Mouse (Mus musculus): ENCODE measurements around the gene Cc2d2b. TPM values are rescaled to one million over a fixed set of nuclear protein-coding genes. Genes with fewer than 3 reads are reported as not detected.

The Cc2d2b gene
- total and polyA plus RNA-seq, 2 experiments: 0.09 TPM; not detected in 1

DNA sequence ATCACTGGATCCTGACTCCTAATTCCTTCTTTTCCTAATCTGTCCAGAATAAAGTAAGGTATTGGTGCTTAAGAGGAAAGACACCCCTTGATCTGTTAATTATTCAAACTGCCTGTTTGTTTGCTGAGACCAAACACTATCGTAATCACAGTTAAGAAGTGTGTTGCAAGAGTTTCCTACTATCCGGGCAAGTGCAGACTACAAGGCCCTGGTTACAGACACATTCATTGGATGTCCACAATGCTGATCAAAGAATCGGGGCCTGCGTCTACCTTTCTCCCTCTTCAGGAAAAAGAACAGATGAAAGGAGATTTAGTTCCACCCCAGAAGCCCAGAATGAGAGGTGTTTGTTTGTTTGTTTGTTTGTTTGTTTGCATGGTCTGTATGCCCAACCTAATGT lies 20.3 kb upstream of the Cc2d2b start:
- WGBS: 29% methylated on average over 4 of the region's 4 CpGs
- no peak overlapping the region for H3K4me3 ChIP-seq (ENCODE audit: insufficient read depth, low read depth, low read length)
- no peaks in the 10 kb centered on the region for H3K36me3 ChIP-seq (ENCODE audit: control insufficient read depth, insufficient read depth, low read length)
- H3K4me1 ChIP-seq (ENCODE audit: control insufficient read depth, insufficient read depth, low read length): no peaks in the 10 kb centered on the region
- H3K27ac ChIP-seq (replicated peaks; ENCODE audit: insufficient read depth, low read depth, low read length): no peak overlapping the region
- no peaks in the 10 kb centered on the region for H3K79me2 ChIP-seq (ENCODE audit: control insufficient read depth, insufficient read depth, low read length)
- no peak for TF ChIP-seq POLR2A (IDR thresholded peaks at IDR 0.05; ENCODE audit: extremely low read depth, insufficient read depth, low read length)
- DNase-seq (ENCODE audit: extremely low read depth, low read depth, low spot score): no peak
- no peaks in the 10 kb centered on the region for H3K27me3 ChIP-seq (ENCODE audit: control insufficient read depth, insufficient read depth, low read length)
- H3K9ac ChIP-seq (ENCODE audit: low read depth, low read length): no peak overlapping the region

DNA sequence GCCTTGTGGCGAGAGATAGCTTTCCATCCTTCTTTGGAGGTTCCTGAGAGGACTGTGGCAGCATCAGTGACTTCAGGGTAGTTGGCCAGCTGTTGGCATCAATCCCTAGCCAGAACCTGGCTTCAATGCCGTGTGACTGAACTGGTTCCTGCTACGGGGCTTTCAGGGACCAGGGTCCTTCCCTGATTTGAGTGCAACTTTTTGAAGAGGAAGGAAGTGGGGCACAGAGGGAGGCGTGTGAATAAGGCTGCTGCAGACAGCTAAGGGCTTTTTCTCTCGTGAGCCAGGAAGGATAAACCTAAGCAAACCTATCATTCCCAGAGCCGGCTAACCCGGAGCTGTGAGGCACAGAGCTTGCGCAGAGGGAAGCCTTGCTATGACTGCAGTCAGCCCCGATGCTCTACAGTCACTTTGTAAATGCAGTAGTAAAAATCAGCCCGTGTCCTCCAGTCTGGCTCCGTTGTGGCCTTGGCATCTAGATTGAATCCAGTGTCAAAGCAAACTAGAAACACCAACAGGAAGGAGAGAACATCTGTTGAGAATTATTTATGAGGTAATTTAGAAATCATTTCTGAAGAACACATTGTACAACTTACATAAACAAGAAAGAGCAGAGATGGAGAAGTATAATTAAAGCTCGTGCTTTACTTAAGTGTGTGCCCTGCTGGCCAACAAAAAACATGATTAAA lies 19.7 kb upstream of the Cc2d2b start:
- H3K9ac ChIP-seq (ENCODE audit: low read depth, low read length): no peak overlapping the region
- no peaks in the 10 kb centered on the region for H3K36me3 ChIP-seq (ENCODE audit: control insufficient read depth, insufficient read depth, low read length)
- no peaks in the 10 kb centered on the region for H3K27me3 ChIP-seq (ENCODE audit: control insufficient read depth, insufficient read depth, low read length)
- no peak overlapping the region for H3K27ac ChIP-seq (replicated peaks; ENCODE audit: insufficient read depth, low read depth, low read length)
- TF ChIP-seq CTCF (IDR thresholded peaks at IDR 0.05; ENCODE audit: low read depth, low read length): no peak
- TF ChIP-seq POLR2A (IDR thresholded peaks at IDR 0.05; ENCODE audit: extremely low read depth, insufficient read depth, low read length): no peak
- H3K4me1 ChIP-seq (ENCODE audit: control insufficient read depth, insufficient read depth, low read length): no peaks in the 10 kb centered on the region
- WGBS: 67% methylated on average over 12 of the region's 12 CpGs
- no peaks in the 10 kb centered on the region for H3K79me2 ChIP-seq (ENCODE audit: control insufficient read depth, insufficient read depth, low read length)
- no peak overlapping the region for H3K4me3 ChIP-seq (ENCODE audit: insufficient read depth, low read depth, low read length)
- DNase-seq (ENCODE audit: extremely low read depth, low read depth, low spot score): no peak

DNA sequence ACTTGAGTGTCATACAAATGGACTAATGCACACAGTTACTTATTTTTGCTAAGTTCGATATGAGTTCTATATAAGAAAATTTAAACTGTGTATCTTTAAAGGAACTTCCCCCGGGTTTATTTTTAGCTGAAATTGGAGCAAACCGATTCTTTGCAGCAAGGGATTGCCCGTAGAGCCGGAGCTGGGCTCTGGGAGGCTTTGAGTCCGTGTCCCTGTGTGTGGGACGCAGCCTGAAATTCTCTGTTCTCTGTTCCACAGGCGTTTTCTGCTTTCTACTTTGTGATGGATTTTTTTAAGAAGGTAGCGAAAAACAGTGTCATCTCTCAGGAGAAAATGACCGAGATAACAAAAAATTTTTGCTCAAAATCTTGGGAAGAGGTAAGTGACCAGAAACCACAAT lies 15.1 kb upstream of the Cc2d2b start:
- Histone ChIP-seq H3K79me2 (ENCODE audit: control insufficient read depth, insufficient read depth, low read length) (no peaks in the 10 kb centered on the region), H3K9ac (ENCODE audit: low read depth, low read length) (no peak overlapping the region), H3K36me3 (ENCODE audit: control insufficient read depth, insufficient read depth, low read length) (no peaks in the 10 kb centered on the region), H3K4me3 (ENCODE audit: insufficient read depth, low read depth, low read length) (no peak overlapping the region), H3K27me3 (ENCODE audit: control insufficient read depth, insufficient read depth, low read length) (no peaks in the 10 kb centered on the region), H3K4me1 (ENCODE audit: control insufficient read depth, insufficient read depth, low read length) (no peaks in the 10 kb centered on the region), H3K27ac (replicated peaks; ENCODE audit: insufficient read depth, low read depth, low read length) (no peak overlapping the region)
- 82% methylated on average over 10 of the region's 10 CpGs for WGBS
- DNase-seq (ENCODE audit: extremely low read depth, low read depth, low spot score): no peak
- TF ChIP-seq CTCF (IDR thresholded peaks at IDR 0.05; ENCODE audit: low read depth, low read length): no peak
- no peak for TF ChIP-seq POLR2A (IDR thresholded peaks at IDR 0.05; ENCODE audit: extremely low read depth, insufficient read depth, low read length)

DNA sequence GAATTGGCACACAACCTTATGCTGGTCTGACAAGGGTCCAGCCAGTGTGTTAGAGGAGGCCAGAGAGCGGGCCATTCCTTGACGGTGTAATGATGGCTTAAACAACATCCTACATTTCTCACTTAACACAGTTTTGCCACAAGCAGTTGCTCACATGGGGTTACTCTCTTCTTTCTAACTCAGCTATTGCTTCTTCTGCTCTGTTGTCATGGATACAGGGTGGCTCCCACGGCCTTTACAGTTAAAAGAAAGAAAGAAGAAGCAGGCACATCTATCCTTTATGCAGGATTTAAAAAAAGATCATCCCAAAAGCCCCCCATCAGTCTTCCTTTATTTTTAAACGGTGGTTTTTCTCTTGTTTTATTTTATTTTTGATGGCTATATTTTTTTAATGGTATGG lies 14.7 kb upstream of the Cc2d2b start:
- Histone ChIP-seq H3K9ac (ENCODE audit: low read depth, low read length) (no peak overlapping the region), H3K36me3 (ENCODE audit: control insufficient read depth, insufficient read depth, low read length) (no peaks in the 10 kb centered on the region), H3K27ac (replicated peaks; ENCODE audit: insufficient read depth, low read depth, low read length) (no peak overlapping the region), H3K79me2 (ENCODE audit: control insufficient read depth, insufficient read depth, low read length) (no peaks in the 10 kb centered on the region), H3K4me3 (ENCODE audit: insufficient read depth, low read depth, low read length) (no peak overlapping the region), H3K4me1 (ENCODE audit: control insufficient read depth, insufficient read depth, low read length) (no peaks in the 10 kb centered on the region), H3K27me3 (ENCODE audit: control insufficient read depth, insufficient read depth, low read length) (no peaks in the 10 kb centered on the region)
- WGBS: 74% methylated on average over 4 of the region's 4 CpGs
- no peak for TF ChIP-seq CTCF (IDR thresholded peaks at IDR 0.05; ENCODE audit: low read depth, low read length)
- TF ChIP-seq POLR2A (IDR thresholded peaks at IDR 0.05; ENCODE audit: extremely low read depth, insufficient read depth, low read length): no peak
- no peak for DNase-seq (ENCODE audit: extremely low read depth, low read depth, low spot score)

DNA sequence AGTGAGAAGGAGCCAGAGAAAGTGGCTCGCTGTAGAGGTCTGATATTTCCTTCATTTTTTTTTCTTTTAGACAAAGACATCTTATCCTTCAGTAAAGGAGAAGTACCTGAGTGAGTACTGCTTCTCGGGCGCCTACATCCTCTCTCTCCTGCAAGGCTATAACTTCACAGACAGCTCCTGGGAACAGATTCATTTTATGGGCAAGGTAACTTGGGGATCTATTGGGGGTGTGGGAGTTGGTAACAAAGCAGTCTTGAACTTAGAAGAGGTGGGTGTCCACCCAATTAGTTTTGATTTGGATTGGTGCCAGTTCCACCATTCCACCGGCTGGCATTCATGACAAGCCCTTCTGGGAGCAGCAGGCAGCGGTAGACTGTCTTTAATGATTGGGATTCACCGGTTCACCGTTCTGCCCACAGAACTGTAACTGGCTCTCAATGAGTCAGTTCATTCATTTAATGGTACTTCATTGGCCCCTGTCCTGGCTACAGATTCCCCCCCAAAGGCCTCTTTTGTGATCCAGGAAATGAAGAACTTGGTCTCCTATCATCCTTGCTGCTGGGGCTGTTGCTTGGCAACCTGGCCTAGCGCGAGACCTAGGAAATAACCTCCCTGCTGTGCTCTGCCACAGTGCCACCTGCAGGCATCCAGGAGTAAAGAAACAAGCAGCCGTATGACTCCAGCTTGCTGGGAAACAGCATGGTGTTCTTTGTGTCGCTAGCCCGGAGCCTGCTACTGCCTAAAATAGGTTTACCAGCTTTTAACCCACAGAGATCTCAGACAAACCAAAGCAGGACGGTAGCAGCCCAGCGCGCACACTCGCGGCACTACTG lies 11.7 kb upstream of the Cc2d2b start:
- Histone ChIP-seq H3K4me1 (ENCODE audit: control insufficient read depth, insufficient read depth, low read length) (no peaks in the 10 kb centered on the region), H3K79me2 (ENCODE audit: control insufficient read depth, insufficient read depth, low read length) (no peaks in the 10 kb centered on the region), H3K27me3 (ENCODE audit: control insufficient read depth, insufficient read depth, low read length) (no peaks in the 10 kb centered on the region), H3K9ac (ENCODE audit: low read depth, low read length) (no peak overlapping the region), H3K36me3 (ENCODE audit: control insufficient read depth, insufficient read depth, low read length) (no peaks in the 10 kb centered on the region), H3K27ac (replicated peaks; ENCODE audit: insufficient read depth, low read depth, low read length) (no peak overlapping the region), H3K4me3 (ENCODE audit: insufficient read depth, low read depth, low read length) (no peak overlapping the region)
- 42% methylated on average over 17 of the region's 17 CpGs for WGBS
- TF ChIP-seq CTCF (IDR thresholded peaks at IDR 0.05; ENCODE audit: low read depth, low read length) (peak; percentile 87), POLR2A (IDR thresholded peaks at IDR 0.05; ENCODE audit: extremely low read depth, insufficient read depth, low read length) (no peak)
- DNase-seq (ENCODE audit: extremely low read depth, low read depth, low spot score): peak; percentile 47

DNA sequence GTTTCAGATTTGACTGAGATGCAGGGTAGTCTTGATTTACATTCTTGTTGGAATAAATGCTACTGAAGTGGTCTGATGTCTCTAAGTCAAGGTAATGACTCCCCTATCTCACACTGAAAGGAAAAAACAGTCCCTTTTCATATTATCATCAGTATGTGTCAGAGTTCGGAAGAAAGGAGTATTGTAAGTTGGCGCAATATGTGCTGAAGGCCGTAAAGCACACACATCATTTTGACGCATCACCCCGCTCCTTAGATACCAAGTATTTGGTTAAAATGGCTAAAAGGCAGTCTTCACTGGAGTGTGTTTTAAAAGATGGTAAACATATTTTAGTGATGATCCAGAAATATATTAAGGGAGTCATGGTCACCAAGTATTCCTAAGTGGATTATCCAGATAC lies 10.9 kb upstream of the Cc2d2b start:
- H3K4me3 ChIP-seq (ENCODE audit: insufficient read depth, low read depth, low read length): no peak overlapping the region
- 88% methylated on average over 5 of the region's 5 CpGs for WGBS
- no peaks in the 10 kb centered on the region for H3K27me3 ChIP-seq (ENCODE audit: control insufficient read depth, insufficient read depth, low read length)
- no peaks in the 10 kb centered on the region for H3K36me3 ChIP-seq (ENCODE audit: control insufficient read depth, insufficient read depth, low read length)
- no peak overlapping the region for H3K9ac ChIP-seq (ENCODE audit: low read depth, low read length)
- TF ChIP-seq CTCF (IDR thresholded peaks at IDR 0.05; ENCODE audit: low read depth, low read length): no peak
- no peak for TF ChIP-seq POLR2A (IDR thresholded peaks at IDR 0.05; ENCODE audit: extremely low read depth, insufficient read depth, low read length)
- H3K4me1 ChIP-seq (ENCODE audit: control insufficient read depth, insufficient read depth, low read length): no peaks in the 10 kb centered on the region
- DNase-seq (ENCODE audit: extremely low read depth, low read depth, low spot score): no peak
- no peaks in the 10 kb centered on the region for H3K79me2 ChIP-seq (ENCODE audit: control insufficient read depth, insufficient read depth, low read length)
- no peak overlapping the region for H3K27ac ChIP-seq (replicated peaks; ENCODE audit: insufficient read depth, low read depth, low read length)
